Mouse (Mus musculus): ENCODE results near the gene Tmem114. TPM values are rescaled to one million over a fixed set of nuclear protein-coding genes. Genes with fewer than 3 reads are reported as not detected.

Gene Tmem114
- not detected for polyA plus RNA-seq (2017; shearing (Covaris generic))

DNA sequence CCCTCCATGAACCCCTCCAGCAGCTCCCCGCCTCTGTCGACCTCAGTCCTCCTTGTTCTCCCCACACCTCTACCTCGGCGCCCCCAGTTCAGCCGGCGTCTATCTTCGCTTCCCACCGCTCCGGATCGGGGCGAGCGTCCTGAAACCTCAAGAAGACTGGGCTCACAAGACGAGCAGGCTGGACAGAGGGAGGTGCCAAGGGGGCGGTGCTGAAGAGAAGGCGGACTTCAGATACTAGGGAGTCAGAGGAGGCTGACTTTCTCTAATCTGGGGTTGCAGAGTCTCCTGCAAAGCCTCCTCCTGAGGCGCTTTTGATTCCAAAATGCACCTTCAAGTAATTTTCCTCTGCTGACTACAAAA is at the start of gene Tmem114:
TSS of gene Tmem114 (minus strand) at position 166 of the 360 bp plus-strand sequence.
- ATAC-seq: no peak

GRCm38 (mm10) chr16:8470603-8471481 is 45.9 kb upstream of the Tmem114 start, which contains the start of gene Mettl22:
Gene Mettl22, plus strand, starts transcription at chr16:8470788.
- ATAC-seq: peak; percentile 93

GRCm38 (mm10) chr16:8470132-8470531 is 45.2 kb upstream of the Tmem114 start:
- peak; percentile 24 for ATAC-seq

- peak; percentile 86 for ATAC-seq
Measured at GRCm38 (mm10) chr16:8459098-8459497, 34.2 kb upstream of the Tmem114 start.

GRCm38 (mm10) chr16:8458391-8458790 is 33.5 kb upstream of the Tmem114 start:
- ATAC-seq: no peak

DNA sequence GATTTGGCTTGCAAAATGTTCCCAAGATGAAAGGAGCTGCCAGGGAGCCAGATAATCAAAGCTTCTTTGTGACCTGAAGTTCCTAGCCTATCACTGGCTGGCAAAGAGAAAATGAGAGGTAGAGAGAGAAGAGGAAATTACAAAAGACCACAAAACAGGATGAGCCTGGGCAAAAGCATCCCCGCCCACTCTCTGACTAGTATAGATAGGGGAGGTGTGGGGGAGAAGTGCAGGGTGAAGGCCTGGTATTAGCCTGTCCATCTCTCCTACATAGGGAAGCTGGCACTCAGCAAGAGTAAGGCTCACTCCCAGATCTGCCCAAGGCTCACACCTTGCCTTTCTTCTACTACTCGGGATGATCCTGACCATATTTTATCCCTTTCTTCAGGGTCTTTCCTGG is 30.3 kb upstream of the Tmem114 start:
- ATAC-seq: peak; percentile 82

- no peak for ATAC-seq
Measured at GRCm38 (mm10) chr16:8453301-8453700, 28.4 kb upstream of the Tmem114 start.

GRCm38 (mm10) chr16:8446256-8446655 is 21.3 kb upstream of the Tmem114 start:
- ATAC-seq: no peak

DNA sequence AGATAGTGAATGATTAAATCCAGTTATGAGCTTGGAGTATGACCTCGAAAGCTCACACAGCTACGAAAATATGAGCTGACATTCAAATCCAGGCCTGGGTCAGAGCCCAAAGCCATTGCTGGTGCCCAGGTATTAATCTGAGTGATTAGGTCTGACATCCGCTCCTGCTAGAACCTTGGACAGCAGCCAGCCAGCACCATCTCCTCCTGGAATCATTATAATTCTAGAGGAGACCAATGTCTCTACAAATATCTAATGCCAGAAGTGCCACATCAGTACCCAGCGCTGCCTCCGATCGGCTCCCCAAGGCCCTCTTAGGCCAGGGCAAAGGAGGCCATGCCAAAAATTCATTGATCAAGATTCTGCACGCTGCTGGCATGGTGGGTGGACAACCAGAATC is 20.0 kb upstream of the Tmem114 start:
- ATAC-seq: no peak

DNA sequence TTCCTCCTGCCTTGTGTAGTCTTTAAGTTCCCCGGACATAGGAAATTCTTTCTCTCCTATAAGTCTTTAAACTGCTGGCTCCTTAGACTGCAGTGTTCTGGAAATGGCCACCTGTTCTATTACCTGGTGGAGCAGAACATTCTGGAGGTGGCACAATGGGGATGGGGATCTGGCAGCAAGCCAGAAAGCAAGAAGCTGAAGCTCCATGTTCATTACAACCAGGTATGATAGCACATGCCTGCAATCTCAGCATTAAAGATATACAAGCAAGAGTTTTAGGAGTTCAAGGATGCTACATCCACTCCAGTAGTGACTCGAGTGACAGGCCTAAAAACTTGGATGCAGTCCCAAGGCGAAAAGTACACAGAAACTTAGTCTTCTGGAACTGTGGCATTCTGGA is 7.7 kb upstream of the Tmem114 start:
- no peak for ATAC-seq

- ATAC-seq: no peak
Measured at GRCm38 (mm10) chr16:8429531-8429930, 4.6 kb upstream of the Tmem114 start.

- no peak for ATAC-seq
Measured at GRCm38 (mm10) chr16:8425736-8426135, 800 bp upstream of the Tmem114 start.

GRCm38 (mm10) chr16:8424161-8424970 is 570 bp downstream of the Tmem114 start:
- ATAC-seq: no peak

DNA sequence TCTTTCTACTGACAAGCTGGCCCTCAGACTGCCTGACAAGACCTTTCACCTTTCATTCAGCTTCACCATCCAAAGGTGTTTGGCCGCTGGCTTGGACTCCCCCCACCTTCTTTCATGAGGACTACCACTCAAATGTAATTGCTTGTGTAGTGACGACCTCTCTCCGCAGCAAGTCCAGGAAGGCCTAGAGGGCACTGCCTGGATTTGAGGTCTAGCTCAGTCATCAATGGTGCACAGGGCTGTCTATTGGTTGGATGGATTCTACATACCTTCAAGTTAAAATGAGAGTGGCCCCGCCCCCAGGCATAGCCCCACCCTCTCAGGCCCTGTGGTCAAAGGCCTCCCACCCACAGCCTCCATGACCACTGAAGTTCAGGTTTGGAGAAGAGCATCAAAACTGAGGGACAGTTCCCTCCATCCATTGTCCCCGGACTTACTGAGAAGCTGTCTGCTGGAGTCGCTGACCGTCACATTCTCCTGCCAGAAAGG is 1.3 kb downstream of the Tmem114 start:
- ATAC-seq: no peak

DNA sequence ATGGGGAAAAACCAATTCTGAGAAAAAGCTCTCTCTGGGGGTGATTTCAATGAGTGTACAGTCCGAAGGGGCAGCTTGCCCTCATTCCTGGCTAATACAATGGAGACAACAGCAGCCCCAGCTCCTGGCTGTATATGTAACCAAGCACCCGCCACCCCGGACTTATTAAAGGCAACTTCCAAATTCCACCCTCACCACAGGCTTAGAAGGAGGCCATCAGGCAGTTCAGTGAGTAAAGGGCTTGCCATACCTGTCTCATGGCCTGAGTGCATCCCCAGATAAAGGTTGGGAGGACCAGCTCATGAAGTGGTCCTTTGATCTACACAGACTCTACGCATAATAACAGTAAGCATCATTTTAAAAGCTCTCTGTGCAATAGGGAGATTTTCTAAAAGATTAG is 4.1 kb downstream of the Tmem114 start:
- ATAC-seq: no peak

GRCm38 (mm10) chr16:8420381-8420780 is 4.6 kb downstream of the Tmem114 start:
- no peak for ATAC-seq

DNA sequence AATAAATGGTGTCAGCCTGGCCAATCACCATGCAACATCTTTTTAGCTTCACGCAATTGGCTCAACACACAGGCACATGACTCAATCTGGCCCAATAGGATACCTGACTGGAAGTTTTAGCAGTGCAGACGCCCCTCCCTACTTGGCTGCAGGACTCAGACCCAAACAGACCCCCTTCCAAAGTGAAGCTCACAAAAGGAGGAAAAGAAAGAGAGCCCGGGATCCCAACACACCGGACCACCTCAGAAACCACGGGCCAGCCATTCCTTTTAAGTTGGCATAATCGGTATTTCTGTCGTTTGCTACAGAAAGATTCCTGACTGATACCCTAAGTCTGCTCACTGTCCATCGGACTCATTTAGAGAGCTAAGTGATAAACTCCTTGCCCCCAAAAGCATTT is 5.3 kb downstream of the Tmem114 start:
- ATAC-seq: no peak

DNA sequence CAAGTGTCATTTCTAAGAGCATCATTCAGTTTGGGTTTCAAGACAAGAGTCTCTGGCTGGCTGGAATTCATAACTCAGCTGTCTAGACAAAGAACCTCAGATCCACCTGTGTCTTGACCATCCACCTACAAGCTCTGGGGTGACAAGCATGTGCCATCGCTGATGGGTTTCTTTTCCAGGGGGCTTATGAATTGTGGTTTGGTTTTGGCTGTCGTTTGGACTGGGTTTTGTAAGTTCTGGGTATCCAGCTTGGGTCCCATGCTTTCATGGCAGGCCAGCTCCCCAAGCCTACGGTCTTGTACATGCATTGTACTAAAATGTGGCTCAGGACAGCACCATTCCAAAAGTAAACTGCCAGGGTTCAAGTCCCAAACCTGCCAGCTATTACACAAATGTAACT is 6.8 kb downstream of the Tmem114 start:
- no peak for ATAC-seq

DNA sequence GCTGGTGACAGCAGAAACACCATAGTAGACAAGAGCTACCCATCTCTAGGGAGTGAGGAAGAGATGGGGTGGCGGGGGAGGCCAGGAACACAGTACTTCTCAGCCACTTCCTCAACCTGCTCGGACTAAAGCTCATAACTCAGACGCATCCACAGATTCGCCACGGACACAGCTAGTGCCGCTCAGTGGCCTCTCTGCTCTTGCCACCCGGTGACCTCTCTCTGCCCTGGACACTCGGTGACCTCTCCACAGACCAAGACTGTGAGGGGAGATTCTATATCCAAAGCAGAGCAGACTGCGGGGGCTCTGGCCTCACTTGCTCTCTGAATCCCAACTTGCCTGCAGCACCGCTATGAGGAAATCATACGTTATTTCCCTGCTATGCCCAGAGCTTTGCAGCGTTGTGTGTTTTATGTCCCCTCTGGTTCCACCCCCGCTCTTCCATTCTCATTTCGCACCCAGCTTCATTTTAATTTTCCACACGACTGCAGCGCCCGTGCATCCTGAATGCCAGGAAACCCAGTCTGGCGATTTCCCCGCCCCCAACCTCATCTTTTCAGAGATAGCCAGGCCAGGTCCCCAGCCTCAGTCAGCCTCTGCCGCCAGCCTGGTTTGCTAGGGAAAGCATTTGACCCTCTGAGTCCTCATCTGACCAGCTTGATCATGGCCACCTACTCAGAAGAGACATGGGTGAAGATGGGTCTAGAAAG is 7.8 kb downstream of the Tmem114 start:
- ATAC-seq: no peak

GRCm38 (mm10) chr16:8415996-8416395 is 8.9 kb downstream of the Tmem114 start:
- no peak for ATAC-seq

DNA sequence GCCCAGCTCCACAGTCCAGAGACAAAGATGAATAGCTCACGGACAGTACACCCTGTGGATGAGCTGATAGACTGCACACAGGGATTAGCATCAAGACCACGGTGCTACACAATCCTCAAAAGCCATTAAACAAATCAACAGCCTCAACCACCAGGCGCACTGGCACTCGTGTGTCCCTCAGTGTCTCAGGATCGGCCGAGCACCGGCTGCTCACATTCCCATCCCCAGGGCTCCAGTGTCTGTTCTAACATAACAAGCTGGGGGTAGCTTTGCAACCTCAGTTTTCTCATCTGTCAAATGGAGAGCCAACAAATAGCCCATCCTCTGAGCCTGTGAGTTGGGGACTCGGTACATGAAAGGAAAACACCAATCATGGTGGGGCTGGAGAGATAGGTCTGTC is 11.5 kb downstream of the Tmem114 start:
- ATAC-seq: no peak

GRCm38 (mm10) chr16:8412213-8412612 is 12.7 kb downstream of the Tmem114 start:
- peak; percentile 88 for ATAC-seq

GRCm38 (mm10) chr16:8409197-8409596 is 15.7 kb downstream of the Tmem114 start:
- ATAC-seq: peak; percentile 24
